Mouse (Mus musculus) neural tube, embryonic 12.5 days (tissue): ENCODE data around the gene Gpx6. TPM values are rescaled to one million over a fixed set of nuclear protein-coding genes. Genes with fewer than 3 reads are reported as not detected.

Source experiments
- ATAC-seq: fragments of 200-750 bp; cut with Nextera tagmentation; 2 replicates; pipeline ENCODE4 v1.8.0; 2017; ENCODE audit warnings: low read depth, mild to moderate bottlenecking, moderate TSS enrichment, moderate library complexity; ENCODE audit not compliant: low FRiP score
- H3K27ac ChIP-seq: fragments of 300-500 bp; sonication (generic); 2 replicates; pipeline ENCODE4 v1.5.1; 2016
- H3K27me3 ChIP-seq: fragments of 300-500 bp; sonication (generic); replicated peaks from 2 replicates; pipeline ENCODE4 v1.6.1; 2016; ENCODE audit warnings: mild to moderate bottlenecking
- H3K36me3 ChIP-seq: fragments of 300-500 bp; sonication (generic); 2 replicates; pipeline ENCODE4 v1.6.1; 2016; ENCODE audit warnings: mild to moderate bottlenecking
- H3K4me1 ChIP-seq: fragments of 300-500 bp; sonication (generic); 2 replicates; pipeline ENCODE4 v1.6.1; 2016
- H3K4me2 ChIP-seq: fragments of 300-500 bp; sonication (generic); replicated peaks from 2 replicates; pipeline ENCODE4 v1.6.1; 2016; ENCODE audit warnings: mild to moderate bottlenecking
- H3K4me3 ChIP-seq: fragments of 300-500 bp; sonication (generic); 2 replicates; pipeline ENCODE4 v1.5.1; 2016
- H3K9ac ChIP-seq: fragments of 300-500 bp; sonication (generic); 2 replicates; pipeline ENCODE4 v1.6.1; 2016; ENCODE audit warnings: mild to moderate bottlenecking
- H3K9me3 ChIP-seq: fragments of 300-500 bp; sonication (generic); 2 replicates; pipeline ENCODE4 v1.6.1; 2016; ENCODE audit warnings: mild to moderate bottlenecking
- WGBS: fragments of 180-500 bp; shearing (Covaris S2); methylation state at CpG from one replicate; pipeline ENCODE4 v1.1.7; 2016; 5-methylcytosine and 5-hydroxymethylcytosine counted together
- polyA plus RNA-seq: library from polyadenylated mRNA; unstranded; fragments of >200 nt; fragmentation: Nextera tagmentation; extraction: Ambion mirVana; gene quantifications from 2 replicates; pipeline ENCODE4 v1.2.1, GENCODE M21; 2016

Gene Gpx6
- polyA plus RNA-seq, 1 experiment from 2014 or later, result 0.15 TPM

DNA sequence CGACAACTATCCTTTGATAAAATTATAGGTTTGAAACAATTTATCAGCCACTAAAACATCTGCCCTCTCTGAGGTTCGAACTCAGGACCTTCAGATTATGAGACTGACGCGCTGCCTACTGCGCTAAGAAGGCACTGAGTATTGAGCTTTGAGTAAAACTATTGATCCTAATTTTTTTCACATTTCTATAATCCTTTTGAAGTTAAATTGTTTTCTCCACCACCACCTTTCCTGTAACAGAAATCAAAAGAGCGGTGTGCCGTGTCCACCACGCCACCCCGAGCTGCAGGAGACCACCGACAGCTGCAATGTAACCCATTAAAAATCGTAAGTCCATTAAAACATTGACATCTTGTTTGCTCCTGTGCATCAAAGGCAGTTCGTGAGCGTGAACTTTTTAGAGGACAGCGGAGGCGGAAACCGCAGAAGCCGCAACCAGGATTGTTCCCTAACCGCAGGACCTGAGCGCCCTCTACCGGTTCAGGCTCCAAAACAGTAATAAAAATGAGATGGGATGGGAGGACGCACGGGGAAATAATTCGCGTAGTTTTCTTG lies 14.8 kb downstream of the Gpx6 start:
- peak overlapping the region; percentile 56 for H3K4me2 ChIP-seq
- 0 out of 2 replicates have a peak, but pooled peaks cover 3% of the 10 kb centered on the region for H3K4me1 ChIP-seq
- peak; percentile 85 for ATAC-seq
- WGBS, result under 1% methylated on average over 24 of the region's 24 CpGs
- H3K4me3 ChIP-seq, result peak overlapping the region; percentile 31
- no peaks in the 10 kb centered on the region for H3K9me3 ChIP-seq
- no peak overlapping the region for H3K9ac ChIP-seq
- no peaks in the 10 kb centered on the region; the same call in 1 of the 2 replicates for H3K27me3 ChIP-seq
- no peaks in the 10 kb centered on the region for H3K36me3 ChIP-seq
- H3K27ac ChIP-seq, result no peak overlapping the region

DNA sequence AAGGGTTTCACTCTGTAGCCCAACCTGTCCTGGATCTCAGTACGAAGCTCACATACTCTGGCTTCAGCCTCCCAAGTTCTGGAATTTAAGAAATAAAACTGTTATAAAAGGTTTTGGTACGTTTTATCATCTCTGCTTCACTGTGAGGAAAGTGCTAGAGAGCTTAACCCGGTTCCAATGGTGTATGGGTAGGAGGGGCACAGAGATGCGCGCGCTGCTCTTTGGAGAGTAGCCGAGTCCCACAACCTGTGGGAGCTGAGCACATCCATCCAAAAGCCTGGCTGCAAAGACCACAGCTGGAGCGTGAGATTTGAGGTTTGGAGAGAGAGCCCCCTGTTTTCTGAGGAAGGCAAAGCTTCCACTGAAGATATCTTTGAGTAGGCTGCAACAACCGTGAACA lies 15.5 kb downstream of the Gpx6 start:
- Histone ChIP-seq H3K4me3 (peak overlapping the region; percentile 31), H3K36me3 (no peaks in the 10 kb centered on the region), H3K4me2 (peak overlapping the region; percentile 56), H3K4me1 (0 out of 2 replicates have a peak, but pooled peaks cover 3% of the 10 kb centered on the region), H3K27ac (no peak overlapping the region), H3K9me3 (no peaks in the 10 kb centered on the region), H3K9ac (no peak overlapping the region), H3K27me3 (no peaks in the 10 kb centered on the region; the same call in 1 of the 2 replicates)
- ATAC-seq, result no peak
- 0% methylated on average over 9 of the region's 9 CpGs for whole genome bisulfite sequencing

- Histone ChIP-seq H3K9me3 (no peaks in the 10 kb centered on the region), H3K27ac (no peak within 1 kb of the TSS), H3K27me3 (no peaks in the 10 kb centered on the region), H3K36me3 (no peaks in the 10 kb centered on the region), H3K9ac (no peak within 1 kb of the TSS), H3K4me1 (no peaks in the 10 kb centered on the region), H3K4me3 (no peak within 1 kb of the TSS), H3K4me2 (no peak within 1 kb of the TSS)
- ATAC-seq, result no peak
- WGBS, result 89% methylated on average over 1 of the region's 1 CpGs
Measured at GRCm38 (mm10) chr13:21346610-21347009, 34.7 kb downstream of the Gpx6 start, which contains the start of gene Olfr1367. Gene Olfr1367 (plus strand): TSS chr13:21346910.

GRCm38 (mm10) chr13:21350593-21350992 lies 38.7 kb downstream of the Gpx6 start:
- H3K36me3 ChIP-seq, result no peaks in the 10 kb centered on the region
- no peak for ATAC-seq
- no peaks in the 10 kb centered on the region for H3K9me3 ChIP-seq
- no peaks in the 10 kb centered on the region for H3K4me1 ChIP-seq
- no peaks in the 10 kb centered on the region for H3K27me3 ChIP-seq
- H3K9ac ChIP-seq, result no peak overlapping the region
- no peak overlapping the region for H3K4me2 ChIP-seq
- no peak overlapping the region for H3K27ac ChIP-seq
- no peak overlapping the region for H3K4me3 ChIP-seq

DNA sequence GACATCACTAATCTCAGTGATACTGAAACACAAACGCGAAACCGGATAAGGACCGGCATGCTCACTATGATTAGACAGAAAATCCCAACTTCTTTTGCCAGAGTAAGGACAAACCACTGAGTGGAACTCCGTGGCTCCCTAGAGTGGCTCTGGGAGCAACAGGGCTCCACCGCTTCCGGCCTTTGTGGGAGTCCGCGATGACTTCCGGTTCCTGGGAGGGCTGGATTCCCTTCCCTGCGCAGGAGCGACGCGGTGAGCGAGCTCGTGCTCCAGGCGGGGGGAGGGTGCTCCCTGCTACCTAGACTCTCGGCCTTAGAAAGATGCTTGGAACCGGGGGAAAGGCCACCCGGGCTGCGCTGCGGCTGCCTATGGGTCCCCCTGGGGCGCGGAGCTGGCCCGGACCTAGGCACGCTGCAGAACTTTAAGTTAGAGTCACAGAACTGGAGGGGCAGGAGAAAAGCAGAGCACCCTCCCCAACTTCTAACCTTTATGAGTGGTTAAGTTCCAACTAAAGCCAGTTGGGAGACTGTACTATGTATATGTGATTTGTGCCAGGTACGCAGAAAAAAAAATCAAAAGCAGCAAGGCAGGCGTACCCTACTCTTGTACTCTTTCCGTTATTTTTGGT lies 50.8 kb downstream of the Gpx6 start, which contains the start of gene Zscan12:
Gene Zscan12, plus strand, starts transcription at position 200 of the 628 bp plus-strand sequence.
- Histone ChIP-seq H3K36me3 (peaks cover 7% of the 10 kb centered on the region; the same call in 1 of the 2 replicates), H3K9me3 (no peaks in the 10 kb centered on the region), H3K27ac (no peak within 1 kb of the TSS)

DNA sequence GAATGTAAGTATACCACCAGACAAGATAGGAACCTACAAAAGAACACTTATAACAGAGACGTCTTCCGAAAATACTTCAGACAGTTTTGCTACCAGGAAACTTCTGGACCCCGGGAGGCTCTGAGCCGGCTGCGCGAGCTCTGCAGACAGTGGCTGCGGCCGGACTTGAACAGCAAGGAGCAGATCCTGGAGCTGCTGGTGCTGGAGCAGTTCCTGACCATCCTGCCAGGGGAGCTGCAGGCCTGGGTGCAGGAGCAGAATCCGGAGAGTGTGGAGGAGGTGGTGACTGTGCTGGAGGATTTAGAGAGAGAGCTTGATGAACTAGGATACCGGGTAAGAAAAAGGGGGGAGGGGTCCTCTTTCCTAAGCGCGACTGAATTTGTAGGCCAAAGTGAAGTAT lies 51.8 kb downstream of the Gpx6 start:
- Histone ChIP-seq H3K4me2 (peak overlapping the region; percentile 65), H3K9ac (peak overlapping the region; percentile 74), H3K4me1 (peaks cover 18% of the 10 kb centered on the region), H3K27ac (no peak overlapping the region), H3K9me3 (no peaks in the 10 kb centered on the region), H3K27me3 (no peaks in the 10 kb centered on the region), H3K4me3 (peak overlapping the region; percentile 13; the same call in 1 of the 2 replicates), H3K36me3 (peaks cover 11% of the 10 kb centered on the region)
- no peak for ATAC-seq
- whole genome bisulfite sequencing, result 73% methylated on average over 12 of the region's 12 CpGs

More for the DNA sequence above, 50.8 kb downstream of the Gpx6 start, which contains the start of gene Zscan12:
- peaks cover 18% of the 10 kb centered on the region for H3K4me1 ChIP-seq
- peak; percentile 99 for ATAC-seq
- peak within 1 kb of the TSS; percentile 72 for H3K4me3 ChIP-seq
- H3K4me2 ChIP-seq, result peak within 1 kb of the TSS; percentile 65
- 1% methylated on average over 29 of the region's 29 CpGs for WGBS
- H3K27me3 ChIP-seq, result no peaks in the 10 kb centered on the region
- peak within 1 kb of the TSS; percentile 74 for H3K9ac ChIP-seq

GRCm38 (mm10) chr13:21366635-21367034 lies 54.7 kb downstream of the Gpx6 start:
- H3K4me1 ChIP-seq, result peaks cover 18% of the 10 kb centered on the region
- no peaks in the 10 kb centered on the region for H3K9me3 ChIP-seq
- no peak for ATAC-seq
- peaks cover 34% of the 10 kb centered on the region for H3K36me3 ChIP-seq
- H3K4me2 ChIP-seq, result no peak overlapping the region
- no peak overlapping the region for H3K4me3 ChIP-seq
- H3K9ac ChIP-seq, result no peak overlapping the region
- whole genome bisulfite sequencing, result 86% methylated on average over 6 of the region's 6 CpGs
- no peaks in the 10 kb centered on the region for H3K27me3 ChIP-seq
- no peak overlapping the region for H3K27ac ChIP-seq

Other genes starting within 250 kb of the Gpx6 start
- gene Olfr1370, start 237.2 kb upstream of the Gpx6 start, polyA plus RNA-seq, result not detected in 2 replicates
- not detected in 2 replicates for gene Olfr1369-ps1, start 200.6 kb upstream of the Gpx6 start, polyA plus RNA-seq
- not detected in 2 replicates for gene Olfr263, start 182.5 kb upstream of the Gpx6 start, polyA plus RNA-seq
- not detected in 2 replicates for gene Olfr1368, start 166.3 kb upstream of the Gpx6 start, polyA plus RNA-seq
- gene Trim27, start 132.7 kb upstream of the Gpx6 start, polyA plus RNA-seq, result 124 and 125 TPM in 2 replicates
- not detected in 2 replicates for gene Gpx5, start 19.4 kb upstream of the Gpx6 start, polyA plus RNA-seq
- not detected in 2 replicates for gene Olfr1367, start 34.8 kb downstream of the Gpx6 start, polyA plus RNA-seq
- 14.9 and 15.8 TPM in 2 replicates for gene Zscan12, start 50.7 kb downstream of the Gpx6 start, polyA plus RNA-seq
- gene Zkscan3, start 90.6 kb downstream of the Gpx6 start, polyA plus RNA-seq, result 88.2 and 89.0 TPM in 2 replicates
- 4.2 and 4.5 TPM in 2 replicates for gene Pgbd1, start 128.9 kb downstream of the Gpx6 start, polyA plus RNA-seq
- 22.9 and 26.7 TPM in 2 replicates for gene Zscan26, start 141.6 kb downstream of the Gpx6 start, polyA plus RNA-seq
- gene Nkapl, start 156.4 kb downstream of the Gpx6 start, polyA plus RNA-seq, result 2.2 and 2.5 TPM in 2 replicates
- 6.0 and 6.2 TPM in 2 replicates for gene Zkscan4, start 166.8 kb downstream of the Gpx6 start, polyA plus RNA-seq
- not detected in 2 replicates for gene Gm10065, start 167.3 kb downstream of the Gpx6 start, polyA plus RNA-seq
- 0.19 and 0.40 TPM in 2 replicates for gene AK157302, start 183.1 kb downstream of the Gpx6 start, polyA plus RNA-seq
- gene Gm11273, start 189.3 kb downstream of the Gpx6 start, polyA plus RNA-seq, result 2.4 and 3.0 TPM in 2 replicates
- 5.9 and 6.8 TPM in 2 replicates for gene Zkscan8, start 219.0 kb downstream of the Gpx6 start, polyA plus RNA-seq
- 0.14 TPM in 2 replicates for gene Olfr1366, start 230.7 kb downstream of the Gpx6 start, polyA plus RNA-seq
- gene Olfr1535, start 247.8 kb downstream of the Gpx6 start, polyA plus RNA-seq, result 0.06 TPM in 1 of 2 replicates, not detected in the other